Mouse (Mus musculus) MEL (cell line): ENCODE data around the gene Prcd. TPM values are rescaled to one million over a fixed set of nuclear protein-coding genes. Genes with fewer than 3 reads are reported as not detected.

Source experiments
- DNase-seq: peaks from one replicate; pipeline ENCODE4 v3.0.0; 2011; ENCODE audit warnings: low read depth, low spot score
- H3K27ac ChIP-seq: 2 replicates; pipeline ENCODE4 v1.5.1; 2012; ENCODE audit warnings: low read depth, mild to moderate bottlenecking, control low read depth, low read length, moderate library complexity; ENCODE audit not compliant: control insufficient read depth
- H3K27me3 ChIP-seq, 2 experiments: fragments of 150-350 bp in 1 of 2; sonication (generic) in 1 of 2; 2 replicates each; pipeline ENCODE4 v1.6.1; 2012; ENCODE audit warnings: low read length in 2 of 2, mild to moderate bottlenecking in 2 of 2, improper control_type of control experiment in 1 of 2, moderate library complexity in 1 of 2; ENCODE audit not compliant: insufficient read depth in 2 of 2, control insufficient read depth in 1 of 2
- H3K36me3 ChIP-seq, 2 experiments: 2 replicates each; pipeline ENCODE4 v1.6.1; 2012 to 2014; ENCODE audit warnings: low read length in 2 of 2, improper control_type of control experiment in 1 of 2, inconsistent platforms in 1 of 2, mild to moderate bottlenecking in 1 of 2; ENCODE audit not compliant: insufficient read depth in 2 of 2, control insufficient read depth in 1 of 2
- H3K4me1 ChIP-seq, 2 experiments: fragments of 150-350 bp in 1 of 2; sonication (generic) in 1 of 2; 2 replicates each; pipeline ENCODE4 v1.6.1; 2012; ENCODE audit warnings: low read length in 2 of 2, improper control_type of control experiment in 1 of 2, mild to moderate bottlenecking in 1 of 2; ENCODE audit not compliant: insufficient read depth in 2 of 2, control insufficient read depth in 1 of 2
- H3K4me3 ChIP-seq, 2 experiments: fragments of 150-350 bp in 1 of 2; sonication (generic) in 1 of 2; 2 replicates each; pipeline ENCODE4 v1.5.1; 2012; ENCODE audit warnings: low read depth in 2 of 2, low read length in 2 of 2, mild to moderate bottlenecking in 2 of 2, moderate library complexity in 2 of 2, control low read depth in 1 of 2, improper control_type of control experiment in 1 of 2; ENCODE audit not compliant: control insufficient read depth in 1 of 2, insufficient read depth in 1 of 2
- H3K79me2 ChIP-seq: 2 replicates; pipeline ENCODE4 v1.6.1; 2012; ENCODE audit warnings: mild to moderate bottlenecking, low read length, moderate library complexity; ENCODE audit not compliant: control insufficient read depth, poor library complexity, insufficient read depth
- H3K9ac ChIP-seq: 2 replicates; pipeline ENCODE4 v1.6.1; 2012; ENCODE audit warnings: low read depth, mild to moderate bottlenecking, control low read depth, low read length, moderate library complexity; ENCODE audit not compliant: control insufficient read depth, poor library complexity, severe bottlenecking
- H3K9me3 ChIP-seq: fragments of 150-350 bp; sonication (generic); replicated peaks from 2 replicates; pipeline ENCODE4 v1.6.1; 2012; ENCODE audit warnings: mild to moderate bottlenecking, low read length, improper control_type of control experiment, moderate library complexity; ENCODE audit not compliant: insufficient read depth
- BHLHE40 ChIP-seq: IDR thresholded peaks from 2 replicates; pipeline ENCODE4 v1.6.1; 2012; ENCODE audit warnings: low read depth, mild to moderate bottlenecking, inconsistent platforms, low read length, improper control_type of control experiment, borderline replicate concordance
- CHD2 ChIP-seq: IDR thresholded peaks from 2 replicates; pipeline ENCODE4 v1.6.1; 2011; ENCODE audit warnings: low read length, improper control_type of control experiment
- ELF1 ChIP-seq: IDR thresholded peaks from 2 replicates; pipeline ENCODE4 v1.6.1; 2014; ENCODE audit warnings: low read depth, mild to moderate bottlenecking, inconsistent platforms, low read length, improper control_type of control experiment, moderate library complexity
- ETS1 ChIP-seq: IDR thresholded peaks from 2 replicates; pipeline ENCODE4 v1.6.1; 2012; ENCODE audit warnings: low read depth, mild to moderate bottlenecking, inconsistent platforms, low read length, improper control_type of control experiment, moderate library complexity
- GABPA ChIP-seq: IDR thresholded peaks from 2 replicates; pipeline ENCODE4 v1.6.1; 2012; ENCODE audit warnings: low read depth, mild to moderate bottlenecking, inconsistent platforms, low read length, improper control_type of control experiment, moderate library complexity
- JUND ChIP-seq: IDR thresholded peaks from 2 replicates; pipeline ENCODE4 v1.6.1; 2011; ENCODE audit warnings: low read depth, mild to moderate bottlenecking, improper control_type of control experiment, low read length
- KAT2A ChIP-seq: conservative IDR thresholded peaks from 2 replicates; pipeline ENCODE4 v1.6.1; 2012; ENCODE audit warnings: low read depth, low read length, improper control_type of control experiment, inconsistent platforms
- MAX ChIP-seq: IDR thresholded peaks from 2 replicates; pipeline ENCODE4 v1.6.1; 2011; ENCODE audit warnings: low read length, improper control_type of control experiment
- MEF2A ChIP-seq: IDR thresholded peaks from 2 replicates; pipeline ENCODE4 v1.6.1; 2014; ENCODE audit warnings: low read depth, mild to moderate bottlenecking, inconsistent platforms, low read length, improper control_type of control experiment; ENCODE audit not compliant: poor library complexity, insufficient replicate concordance, severe bottlenecking; ENCODE audit errors: extremely low read depth
- MXI1 ChIP-seq: IDR thresholded peaks from 2 replicates; pipeline ENCODE4 v1.6.1; 2011; ENCODE audit warnings: mild to moderate bottlenecking, low read depth, low read length, improper control_type of control experiment
- NELFE ChIP-seq: IDR thresholded peaks from 2 replicates; pipeline ENCODE4 v1.6.1; 2011; ENCODE audit warnings: low read depth, low read length, improper control_type of control experiment
- POLR2A ChIP-seq, 2 experiments: IDR thresholded peaks; 2 replicates each; pipeline ENCODE4 v1.6.1; 2011 to 2012; ENCODE audit warnings: low read length in 2 of 2, mild to moderate bottlenecking in 2 of 2, control low read depth in 1 of 2, improper control_type of control experiment in 1 of 2, low read depth in 1 of 2, moderate library complexity in 1 of 2; ENCODE audit not compliant: control insufficient read depth in 1 of 2, insufficient read depth in 1 of 2, poor library complexity in 1 of 2
- POLR2AphosphoS5 ChIP-seq: IDR thresholded peaks from 2 replicates; pipeline ENCODE4 v1.6.1; 2012; ENCODE audit warnings: low read depth, borderline replicate concordance, mild to moderate bottlenecking, inconsistent platforms, low read length, moderate library complexity, mixed read lengths
- RCOR1 ChIP-seq: IDR thresholded peaks from 2 replicates; pipeline ENCODE4 v1.6.1; 2012; ENCODE audit warnings: low read depth, mild to moderate bottlenecking, inconsistent platforms, low read length, improper control_type of control experiment
- SMC3 ChIP-seq: IDR thresholded peaks from 2 replicates; pipeline ENCODE4 v1.6.1; 2011; ENCODE audit warnings: low read depth, low read length, improper control_type of control experiment
- TBP ChIP-seq: IDR thresholded peaks from 2 replicates; pipeline ENCODE4 v1.8.0; 2011; ENCODE audit warnings: low read depth, low read length, improper control_type of control experiment
- UBTF ChIP-seq: IDR thresholded peaks from 2 replicates; pipeline ENCODE4 v1.6.1; 2012; ENCODE audit warnings: low read depth, mild to moderate bottlenecking, inconsistent platforms, low read length, improper control_type of control experiment, moderate library complexity, borderline replicate concordance; ENCODE audit not compliant: insufficient read depth
- USF1 ChIP-seq: IDR thresholded peaks from 2 replicates; pipeline ENCODE4 v1.6.1; 2014; ENCODE audit warnings: low read depth, mild to moderate bottlenecking, inconsistent platforms, low read length, improper control_type of control experiment, moderate library complexity
- USF2 ChIP-seq, 2 experiments: IDR thresholded peaks; 2 replicates each; pipeline ENCODE4 v1.6.1; 2011 to 2012; ENCODE audit warnings: improper control_type of control experiment in 2 of 2, low read length in 2 of 2, borderline replicate concordance in 1 of 2, inconsistent platforms in 1 of 2, low read depth in 1 of 2, mild to moderate bottlenecking in 1 of 2; ENCODE audit not compliant: insufficient read depth in 1 of 2
- ZMIZ1 ChIP-seq: IDR thresholded peaks from 2 replicates; pipeline ENCODE4 v1.6.1; 2012; ENCODE audit warnings: low read depth, mild to moderate bottlenecking, inconsistent platforms, low read length, improper control_type of control experiment, moderate library complexity
- ZNF384 ChIP-seq: IDR thresholded peaks from 2 replicates; pipeline ENCODE4 v1.6.1; 2012; ENCODE audit warnings: low read depth, mild to moderate bottlenecking, inconsistent platforms, low read length, improper control_type of control experiment
- polyA plus RNA-seq, 2 experiments: library from polyadenylated mRNA; stranded (reverse) in 1 of 2; unstranded in 1 of 2; fragments of >175 nt in 1 of 2; fragments of >200 nt in 1 of 2; gene quantifications; 2 replicates each; pipeline versions ENCODE4 v1.2.1 to v1.2.4; 2012; ENCODE audit warnings: low replicate concordance in 2 of 2, low read depth in 1 of 2; ENCODE audit not compliant: insufficient read length in 2 of 2, insufficient read depth in 1 of 2, missing spikeins in 1 of 2
- total RNA-seq: library from RNA; depleted of rRNA; stranded (reverse); fragments of 300-350 nt; gene quantifications from 2 replicates; pipeline ENCODE4 v1.2.3, GENCODE M21; 2012

Gene Prcd
- total and polyA plus RNA-seq, 3 experiments: 44.4 to 72.2 TPM; not detected in 1

DNA sequence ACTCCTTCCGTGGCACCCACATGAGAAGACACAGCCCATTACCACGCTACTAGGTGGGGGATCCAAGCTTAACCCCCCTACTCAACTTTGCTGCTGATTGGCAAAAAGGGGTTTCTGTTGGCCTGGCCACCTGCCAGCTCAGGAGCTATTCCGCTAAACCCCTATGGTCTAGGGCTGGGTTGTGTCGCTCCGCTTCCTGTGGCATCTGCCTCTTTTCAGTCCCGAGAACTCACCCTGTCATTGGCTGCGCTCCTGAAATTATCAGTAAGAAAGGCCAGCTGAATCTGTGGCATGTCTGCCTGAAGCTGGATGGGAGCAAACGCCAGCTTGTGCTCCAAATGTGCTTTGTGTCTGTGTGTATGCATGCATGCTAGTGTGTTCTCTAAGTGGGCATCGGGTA, 6.8 kb downstream of the Prcd start:
- Histone ChIP-seq H3K79me2 (no peaks in the 10 kb centered on the region; the same call in 1 of the 2 replicates), H3K4me3 (no peak overlapping the region), H3K9ac (peak overlapping the region; percentile 77), H3K27ac (peak overlapping the region; percentile 96), H3K9me3 (no peaks in the 10 kb centered on the region), H3K4me1 (peaks cover 11 to 39% of the 10 kb centered on the region in 2 experiments), H3K27me3 (no peaks in the 10 kb centered on the region), H3K36me3 (peaks cover 0 to 19% of the 10 kb centered on the region in 2 experiments; a peak in 2 of 4 replicates)
- DNase-seq: peak; percentile 35
- TF ChIP-seq MEF2A: no peak
- peak; percentile 28; the same call in 1 of the 2 replicates for TF ChIP-seq ETS1

DNA sequence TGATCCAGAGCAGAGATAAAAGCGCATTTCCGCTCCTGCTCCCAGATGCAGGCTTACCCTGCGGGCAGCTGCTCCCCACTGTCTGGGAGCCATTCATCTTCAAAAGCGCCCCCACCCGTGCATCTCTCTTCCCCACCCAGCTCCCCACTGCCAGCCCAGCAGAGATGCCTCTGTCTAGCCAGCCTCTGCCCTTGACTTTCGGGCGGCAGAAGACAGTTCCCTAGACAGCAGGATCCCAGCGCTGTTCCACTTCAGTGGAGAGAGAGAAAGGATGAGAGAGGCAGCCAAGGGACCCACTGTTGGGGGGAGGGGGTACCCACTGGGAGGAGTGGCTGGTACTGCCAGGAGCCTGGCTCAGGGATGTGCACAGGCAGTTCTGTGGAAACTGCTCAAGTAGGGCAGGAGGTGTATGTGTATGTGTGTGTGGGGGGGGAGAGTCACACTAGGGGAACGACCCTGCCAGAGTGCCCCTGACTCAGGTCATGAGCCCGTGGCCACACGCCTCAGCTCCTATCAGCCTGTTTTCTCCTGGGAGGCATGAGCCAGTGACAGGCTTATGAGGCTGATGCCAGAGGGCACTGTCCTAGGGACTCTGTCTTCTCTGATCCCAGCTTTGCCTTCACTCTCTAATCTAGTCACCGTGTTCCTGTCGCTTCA, 8.1 kb downstream of the Prcd start:
- H3K27ac ChIP-seq: no peak overlapping the region
- H3K36me3 ChIP-seq: peaks cover 0 to 17% of the 10 kb centered on the region in 2 experiments; a peak in 2 of 4 replicates
- H3K27me3 ChIP-seq: no peaks in the 10 kb centered on the region
- H3K9ac ChIP-seq: no peak overlapping the region
- no peak for DNase-seq
- H3K9me3 ChIP-seq: no peaks in the 10 kb centered on the region
- H3K4me3 ChIP-seq: no peak overlapping the region
- TF ChIP-seq GABPA (no peak), USF1 (no peak), NELFE (no peak), RCOR1 (no peak), SMC3 (no peak), ELF1 (no peak), CHD2 (no peak), MXI1 (no peak), POLR2A (IDR thresholded peaks at IDR 0.05; ENCODE audit: control insufficient read depth in 1 of 2, insufficient read depth in 1 of 2, low read depth in 1 of 2, low read length in 2 of 2, poor library complexity in 1 of 2) (no peak), UBTF (no peak), KAT2A (no peak), POLR2AphosphoS5 (no peak), ZMIZ1 (no peak), MAX (no peak), JUND (no peak), ZNF384 (no peak), BHLHE40 (no peak), USF2 (IDR thresholded peaks at IDR 0.05; ENCODE audit: borderline replicate concordance in 1 of 2, insufficient read depth in 1 of 2, low read depth in 1 of 2, low read length in 2 of 2) (no peak), TBP (no peak)
- no peaks in the 10 kb centered on the region; the same call in 1 of the 2 replicates for H3K79me2 ChIP-seq
- peaks cover 11 to 30% of the 10 kb centered on the region in 2 experiments; a peak in 3 of 4 replicates for H3K4me1 ChIP-seq
